Mouse (Mus musculus): ENCODE data around the gene Pigh.

DNA sequence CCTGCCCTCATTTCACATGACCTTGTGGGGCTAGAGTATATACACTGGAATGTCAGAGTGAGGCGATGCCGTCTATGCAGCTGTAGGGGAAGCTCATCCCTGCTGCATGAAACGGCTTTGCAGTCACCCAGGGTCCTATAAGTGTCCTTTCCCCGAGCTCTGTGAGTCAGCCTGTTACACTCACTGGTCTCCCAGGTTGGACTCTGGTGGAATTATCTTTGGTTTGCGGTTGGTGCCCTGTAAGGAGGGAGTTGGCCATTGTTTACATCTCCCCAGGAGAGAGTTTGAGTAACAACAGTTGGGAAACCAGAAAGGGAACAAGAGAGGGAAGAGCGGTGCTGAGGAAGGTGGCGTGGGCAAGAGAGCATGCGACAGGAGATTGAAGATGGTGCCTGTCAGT, 49.7 kb downstream of the Pigh start:
- TF ChIP-seq CTCF (IDR thresholded peaks at IDR 0.05; ENCODE audit: extremely low read depth, insufficient read length, insufficient replicate concordance, low read depth, low read length), result no peak
- 0 out of 2 replicates have a peak, but pooled peaks have one; percentile 26 for TF ChIP-seq POLR2A (IDR thresholded peaks at IDR 0.05; ENCODE audit: low read depth, low read length)

Measured in small intestine, adult 2 months (tissue).